Mouse (Mus musculus) intestine, embryonic 15.5 days (tissue): Measurements from ENCODE around the gene A630095N17Rik. TPM values are rescaled to one million over a fixed set of nuclear protein-coding genes. Genes with fewer than 3 reads are reported as not detected.

ENCODE experiments used
- ATAC-seq: fragments of 200-750 bp; cut with Nextera tagmentation; 2 replicates; pipeline ENCODE4 v1.8.0; 2017; ENCODE audit warnings: moderate TSS enrichment, moderate library complexity
- H3K27ac ChIP-seq: fragments of 300-500 bp; sonication (generic); 2 replicates; pipeline ENCODE4 v1.5.1; 2015; ENCODE audit warnings: mild to moderate bottlenecking, inconsistent platforms
- H3K27me3 ChIP-seq: fragments of 300-500 bp; sonication (generic); replicated peaks from 2 replicates; pipeline ENCODE4 v1.6.1; 2015; ENCODE audit warnings: inconsistent platforms
- H3K36me3 ChIP-seq: fragments of 300-500 bp; sonication (generic); 2 replicates; pipeline ENCODE4 v1.6.1; 2015; ENCODE audit warnings: inconsistent platforms
- H3K4me1 ChIP-seq: fragments of 300-500 bp; sonication (generic); replicated peaks from 2 replicates; pipeline ENCODE4 v1.6.1; 2015; ENCODE audit warnings: inconsistent platforms
- H3K4me2 ChIP-seq: fragments of 300-500 bp; sonication (generic); replicated peaks from 2 replicates; pipeline ENCODE4 v1.6.1; 2015; ENCODE audit warnings: mild to moderate bottlenecking, inconsistent platforms
- H3K4me3 ChIP-seq: fragments of 300-500 bp; sonication (generic); replicated peaks from 2 replicates; pipeline ENCODE4 v1.5.1; 2015; ENCODE audit warnings: inconsistent platforms
- H3K9ac ChIP-seq: fragments of 300-500 bp; sonication (generic); 2 replicates; pipeline ENCODE4 v1.6.1; 2015; ENCODE audit warnings: inconsistent platforms
- H3K9me3 ChIP-seq: fragments of 300-500 bp; sonication (generic); 2 replicates; pipeline ENCODE4 v1.6.1; 2016; ENCODE audit warnings: inconsistent platforms
- WGBS: fragments of 180-500 bp; shearing (Covaris S2); methylation state at CpG from one replicate; pipeline ENCODE4 v1.1.7; 2015; 5-methylcytosine and 5-hydroxymethylcytosine counted together
- polyA plus RNA-seq: library from polyadenylated mRNA; unstranded; fragments of >200 nt; fragmentation: Nextera tagmentation; extraction: Ambion mirVana; gene quantifications from 2 replicates; pipeline ENCODE4 v1.2.1, GENCODE M21; 2015

The A630095N17Rik gene
- polyA plus RNA-seq, 1 experiment from 2014 or later: not detected

DNA sequence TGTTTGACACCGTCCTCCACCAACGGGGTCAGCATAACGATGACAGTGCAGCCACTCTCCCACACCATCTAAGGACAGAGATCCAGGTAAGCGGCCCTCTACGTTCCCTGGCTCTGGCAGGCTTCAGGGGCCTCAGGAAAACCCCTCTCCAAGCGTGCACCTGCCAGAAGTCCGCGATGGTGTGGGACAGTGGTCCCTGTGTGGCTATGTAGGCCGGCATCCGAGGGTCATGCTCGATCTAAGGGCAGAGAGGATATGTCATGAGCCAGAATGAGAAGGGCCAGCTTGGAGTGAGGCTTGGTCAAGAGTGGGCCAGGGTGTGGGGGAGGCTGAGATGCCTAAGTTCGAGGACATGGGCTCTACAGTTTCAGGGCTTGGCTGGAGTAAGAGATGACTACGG is 20.4 kb upstream of the A630095N17Rik start:
- Histone ChIP-seq H3K4me2 (no peak overlapping the region), H3K27me3 (peaks cover 7% of the 10 kb centered on the region; the same call in 1 of the 2 replicates), H3K27ac (no peak overlapping the region), H3K9me3 (no peaks in the 10 kb centered on the region), H3K9ac (no peak overlapping the region), H3K4me1 (peaks cover 13% of the 10 kb centered on the region), H3K4me3 (no peak overlapping the region), H3K36me3 (no peaks in the 10 kb centered on the region)
- 72% methylated on average over 13 of the region's 13 CpGs for WGBS
- ATAC-seq: no peak

DNA sequence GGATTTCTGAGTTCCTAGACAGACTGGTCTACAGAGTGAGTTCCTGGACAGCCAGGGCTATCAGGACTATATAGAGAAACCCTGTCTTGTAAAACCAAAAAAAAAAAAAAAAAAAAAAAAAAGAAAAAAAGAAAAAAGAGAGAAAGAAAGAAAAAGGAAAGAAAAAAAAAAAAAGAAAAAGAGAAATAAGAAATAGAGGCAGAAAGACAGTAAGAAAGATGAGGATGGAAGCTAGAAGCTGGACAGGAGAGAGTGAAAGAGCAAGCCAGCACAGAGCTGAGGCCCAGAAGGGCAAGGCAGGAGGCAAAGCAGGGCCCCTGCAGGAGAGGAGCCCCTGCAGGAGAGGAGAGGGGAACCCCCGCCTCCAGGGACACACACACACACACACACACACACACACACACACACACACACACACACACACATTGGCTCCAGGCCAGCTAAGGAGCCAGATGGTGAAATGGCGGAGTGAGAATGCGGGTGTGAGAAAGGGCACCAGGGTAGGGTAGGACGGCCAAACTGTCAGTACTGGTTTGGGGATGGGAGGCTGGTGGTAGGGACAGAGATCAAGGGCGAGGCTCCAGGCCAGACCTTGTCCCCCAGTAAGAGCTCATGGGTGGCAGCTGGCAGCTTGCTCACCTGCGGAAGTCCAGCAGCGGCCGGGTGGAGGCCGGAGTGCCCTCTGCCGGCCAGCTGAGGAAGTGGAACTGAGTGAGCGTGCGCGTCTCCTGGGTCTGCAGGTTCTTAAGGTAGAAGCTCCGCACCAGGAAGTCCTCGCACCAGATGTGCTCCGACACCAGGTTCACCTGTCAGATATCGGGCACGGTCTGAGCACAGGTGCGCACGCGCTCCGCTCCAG is 19.4 kb upstream of the A630095N17Rik start:
- Histone ChIP-seq H3K4me2 (peak overlapping the region; percentile 53), H3K27me3 (peaks cover 4% of the 10 kb centered on the region; the same call in 1 of the 2 replicates), H3K4me1 (peaks cover 13% of the 10 kb centered on the region), H3K4me3 (peak overlapping the region; percentile 3; the same call in 1 of the 2 replicates), H3K9me3 (no peaks in the 10 kb centered on the region), H3K36me3 (no peaks in the 10 kb centered on the region), H3K9ac (peak overlapping the region; percentile 18; the same call in 1 of the 2 replicates), H3K27ac (no peak overlapping the region)
- peak; percentile 84 for ATAC-seq
- 3% methylated on average over 21 of the region's 22 CpGs for WGBS

DNA sequence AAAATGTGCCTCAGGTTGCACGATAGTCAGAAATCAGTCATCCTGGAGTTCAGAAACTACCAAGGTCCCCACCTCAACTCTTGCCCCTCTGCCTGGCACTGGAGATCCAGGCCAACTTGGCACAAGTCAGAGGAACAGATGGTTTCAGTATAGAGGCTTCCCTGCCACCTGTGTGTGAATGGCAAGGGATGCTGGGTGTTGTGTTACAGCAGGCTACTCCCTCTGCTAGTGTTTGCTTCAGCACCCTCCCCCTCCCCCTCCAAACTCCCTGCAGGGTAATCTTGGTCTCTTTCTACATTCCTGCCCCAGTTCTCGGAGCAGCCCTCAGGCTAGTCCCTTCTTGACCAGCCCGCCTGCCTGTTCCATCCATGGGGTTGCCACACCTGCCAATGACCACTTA is 18.6 kb upstream of the A630095N17Rik start:
- no peak for ATAC-seq
- Histone ChIP-seq H3K4me1 (peaks cover 13% of the 10 kb centered on the region), H3K9me3 (no peaks in the 10 kb centered on the region), H3K27ac (no peak overlapping the region), H3K4me3 (no peak overlapping the region), H3K27me3 (peaks cover 4% of the 10 kb centered on the region; the same call in 1 of the 2 replicates), H3K36me3 (no peaks in the 10 kb centered on the region), H3K4me2 (no peak overlapping the region), H3K9ac (no peak overlapping the region)
- WGBS: 71% methylated on average over 3 of the region's 3 CpGs

DNA sequence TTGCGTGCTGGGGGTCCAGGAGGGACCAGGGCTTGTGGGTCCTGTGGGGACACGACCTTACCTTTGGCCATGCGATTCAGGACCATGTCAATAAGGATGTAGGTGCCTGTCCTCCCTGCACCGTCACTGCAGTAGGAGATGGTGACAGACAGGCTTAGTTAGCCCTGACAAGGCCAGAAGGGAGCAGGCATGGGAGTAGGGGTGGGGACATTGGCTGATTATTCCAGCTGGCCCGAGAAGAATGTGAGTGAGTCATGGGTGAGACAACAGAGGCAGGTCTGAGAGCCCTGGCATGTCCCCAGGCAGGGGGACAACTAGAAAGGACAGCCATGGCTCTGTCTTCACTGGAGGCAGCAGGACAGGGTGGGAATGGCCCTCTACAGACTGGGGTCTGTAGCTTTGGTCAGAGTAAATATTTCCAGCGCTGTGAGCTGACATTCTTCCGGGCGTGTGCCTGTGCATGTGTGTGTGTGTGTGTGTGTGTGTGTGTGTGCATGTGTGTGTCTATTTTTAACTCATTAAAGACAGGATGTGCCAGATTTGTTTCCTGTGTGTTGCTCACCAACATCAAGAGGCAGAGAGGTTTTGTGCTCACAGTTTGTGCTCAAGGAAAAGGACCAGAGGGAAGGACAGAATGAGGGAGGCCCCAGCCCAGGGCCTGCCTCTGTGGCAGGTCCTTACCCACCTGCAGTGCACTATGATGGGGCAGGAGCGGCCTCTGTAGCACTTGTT is 16.3 kb upstream of the A630095N17Rik start:
- Histone ChIP-seq H3K4me1 (peaks cover 13% of the 10 kb centered on the region), H3K27me3 (peaks cover 4% of the 10 kb centered on the region; the same call in 1 of the 2 replicates), H3K36me3 (no peaks in the 10 kb centered on the region), H3K4me3 (no peak overlapping the region), H3K9me3 (no peaks in the 10 kb centered on the region), H3K9ac (no peak overlapping the region), H3K4me2 (no peak overlapping the region), H3K27ac (no peak overlapping the region)
- 32% methylated on average over 9 of the region's 9 CpGs for WGBS
- ATAC-seq: 0 out of 2 replicates have a peak, but pooled peaks have one; percentile 21

GRCm38 (mm10) chr1:75247071-75247930 is 15.4 kb upstream of the A630095N17Rik start:
- Histone ChIP-seq H3K27me3 (peaks cover 2% of the 10 kb centered on the region; the same call in 1 of the 2 replicates), H3K4me3 (no peak overlapping the region), H3K36me3 (no peaks in the 10 kb centered on the region), H3K4me1 (peaks cover 13% of the 10 kb centered on the region), H3K27ac (no peak overlapping the region), H3K9me3 (no peaks in the 10 kb centered on the region), H3K9ac (no peak overlapping the region), H3K4me2 (no peak overlapping the region)
- 78% methylated on average over 16 of the region's 16 CpGs for WGBS
- no peak for ATAC-seq

GRCm38 (mm10) chr1:75244836-75245235 is 12.9 kb upstream of the A630095N17Rik start:
- Histone ChIP-seq H3K27ac (no peak overlapping the region), H3K9ac (no peak overlapping the region), H3K9me3 (no peaks in the 10 kb centered on the region), H3K36me3 (no peaks in the 10 kb centered on the region), H3K4me1 (peaks cover 9% of the 10 kb centered on the region), H3K27me3 (no peaks in the 10 kb centered on the region), H3K4me3 (no peak overlapping the region), H3K4me2 (no peak overlapping the region)
- 24% methylated on average over 4 of the region's 4 CpGs for WGBS
- ATAC-seq: peak; percentile 67

DNA sequence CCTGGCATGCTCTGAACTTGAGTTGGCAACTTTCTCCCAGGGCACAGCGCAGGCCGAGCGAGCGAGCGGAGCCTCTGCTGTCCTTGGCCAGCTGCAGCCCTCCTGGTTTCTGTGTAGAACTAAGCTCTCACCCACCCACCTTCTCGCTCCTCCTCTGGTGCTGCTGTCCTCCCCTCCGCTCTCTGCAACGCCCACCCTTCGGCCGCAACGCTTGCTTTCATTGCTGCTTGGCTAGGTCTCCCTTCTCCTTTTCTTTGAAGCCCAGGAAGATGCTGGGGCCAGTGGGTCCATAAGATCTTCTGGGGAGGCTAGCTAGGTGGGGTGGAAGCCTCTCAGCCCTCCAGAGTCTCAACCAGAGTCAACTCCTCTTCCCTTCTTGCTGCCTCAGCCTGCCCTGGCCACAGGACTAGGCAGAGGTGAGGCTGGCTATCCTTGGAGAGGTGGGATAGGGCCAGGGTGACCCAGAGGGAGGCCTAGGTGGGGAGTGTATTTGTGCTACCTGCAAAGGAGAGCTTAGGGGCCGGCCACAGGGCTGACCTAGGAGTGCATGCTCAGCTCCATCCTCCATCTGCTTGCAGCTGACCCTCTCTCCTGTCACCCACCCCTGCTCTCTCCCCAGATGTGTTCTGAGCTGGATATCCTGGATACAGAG is 12.4 kb upstream of the A630095N17Rik start:
- peak; percentile 15; the same call in 1 of the 2 replicates for ATAC-seq
- 88% methylated on average over 12 of the region's 12 CpGs for WGBS
- Histone ChIP-seq H3K4me1 (peaks cover 9% of the 10 kb centered on the region), H3K36me3 (no peaks in the 10 kb centered on the region), H3K9me3 (no peaks in the 10 kb centered on the region), H3K27ac (no peak overlapping the region), H3K4me2 (no peak overlapping the region), H3K9ac (no peak overlapping the region), H3K4me3 (no peak overlapping the region), H3K27me3 (no peaks in the 10 kb centered on the region)

- no peak for ATAC-seq
- H3K9me3 ChIP-seq: no peaks in the 10 kb centered on the region
- no peaks in the 10 kb centered on the region for H3K36me3 ChIP-seq
- H3K4me1 ChIP-seq: peaks cover 7% of the 10 kb centered on the region
- H3K4me2 ChIP-seq: no peak overlapping the region
- no peaks in the 10 kb centered on the region for H3K27me3 ChIP-seq
- no peak overlapping the region for H3K4me3 ChIP-seq
- no peak overlapping the region for H3K9ac ChIP-seq
- WGBS: 91% methylated on average over 14 of the region's 14 CpGs
- H3K27ac ChIP-seq: no peak overlapping the region
These were observed 11.5 kb upstream of the A630095N17Rik start for GRCm38 (mm10) chr1:75243411-75243810.

DNA sequence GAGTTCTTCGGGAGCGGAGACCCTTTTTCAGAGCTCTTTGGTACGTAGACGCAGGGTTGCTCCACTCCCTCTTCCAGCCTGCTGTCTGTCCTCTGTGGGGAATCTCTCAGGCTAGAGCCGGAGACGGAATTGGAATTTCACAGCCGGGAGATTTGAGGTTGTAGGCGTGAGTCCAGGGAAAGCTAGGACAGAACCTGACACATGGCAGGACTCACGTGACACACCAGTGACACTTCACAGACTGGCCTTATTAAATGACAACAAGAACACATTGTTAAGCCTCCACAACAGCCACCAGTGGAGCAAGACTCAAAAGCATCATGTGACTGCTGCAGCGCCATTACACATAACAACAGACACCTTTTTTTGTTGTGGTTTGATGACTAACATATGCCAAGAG is 7.7 kb upstream of the A630095N17Rik start:
- no peak overlapping the region for H3K4me3 ChIP-seq
- H3K9ac ChIP-seq: no peak overlapping the region
- H3K9me3 ChIP-seq: no peaks in the 10 kb centered on the region
- no peak for ATAC-seq
- 85% methylated on average over 10 of the region's 10 CpGs for WGBS
- no peaks in the 10 kb centered on the region for H3K36me3 ChIP-seq
- H3K27me3 ChIP-seq: no peaks in the 10 kb centered on the region
- H3K4me2 ChIP-seq: no peak overlapping the region
- peaks cover 7% of the 10 kb centered on the region; the same call in 1 of the 2 replicates for H3K4me1 ChIP-seq
- H3K27ac ChIP-seq: no peak overlapping the region

DNA sequence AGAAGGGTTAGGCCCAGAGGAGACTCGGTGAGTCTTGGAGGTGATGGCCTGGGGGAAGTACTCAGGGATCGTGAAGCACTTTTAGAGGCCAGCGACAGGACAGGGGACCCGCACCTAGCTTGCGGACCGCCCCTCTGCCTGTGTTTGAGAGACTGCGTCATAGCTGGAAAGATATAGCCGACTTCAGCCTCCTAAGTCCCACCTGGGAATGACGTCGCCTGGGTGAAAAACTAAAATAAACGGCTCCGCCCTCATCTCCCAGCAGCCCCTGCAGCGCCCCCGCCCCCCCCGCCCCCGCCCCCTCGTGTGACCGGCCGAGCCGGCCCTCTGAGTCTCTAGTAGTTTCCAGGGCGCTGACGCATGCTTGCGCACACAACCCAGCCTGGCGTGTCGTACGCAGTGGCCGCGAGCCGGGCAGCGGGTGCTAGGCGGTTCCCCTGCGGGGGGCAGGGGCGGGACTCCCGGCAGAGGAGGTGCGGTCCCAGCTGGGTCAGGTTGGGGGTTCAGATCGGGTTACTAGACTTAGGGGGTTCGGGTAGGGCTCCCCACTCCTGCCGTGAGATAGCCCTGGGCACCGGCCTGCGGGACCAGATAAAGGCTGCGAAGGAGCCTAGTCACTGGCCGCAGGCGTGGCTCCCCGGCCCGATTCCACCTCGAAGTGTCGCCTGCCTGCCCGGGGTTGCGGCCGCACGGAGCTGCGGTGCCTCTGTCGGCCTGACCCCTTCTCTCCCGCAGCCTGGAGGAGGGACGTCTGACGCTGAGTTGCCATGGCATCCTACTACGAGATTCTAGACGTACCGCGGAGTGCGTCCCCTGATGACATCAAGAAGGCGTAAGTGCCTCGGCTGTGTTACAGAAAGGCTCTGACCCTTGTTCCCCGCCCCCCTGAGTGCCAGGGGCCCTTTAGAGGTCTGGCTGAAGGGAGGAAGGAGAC is 4.5 kb upstream of the A630095N17Rik start, which contains the start of gene Dnajb2:
TSS of gene Dnajb2 (plus strand) at position 290 of the 934 bp plus-strand sequence.
- peak within 1 kb of the TSS; percentile 80 for H3K9ac ChIP-seq
- no peaks in the 10 kb centered on the region for H3K27me3 ChIP-seq
- H3K36me3 ChIP-seq: no peaks in the 10 kb centered on the region
- peak within 1 kb of the TSS; percentile 75 for H3K4me3 ChIP-seq
- WGBS: under 1% methylated on average over 64 of the region's 64 CpGs
- H3K9me3 ChIP-seq: no peaks in the 10 kb centered on the region
- peaks cover 9% of the 10 kb centered on the region; the same call in 1 of the 2 replicates for H3K4me1 ChIP-seq
- ATAC-seq: peak; percentile 97
- H3K4me2 ChIP-seq: peak within 1 kb of the TSS; percentile 94
- peak within 1 kb of the TSS; percentile 83 for H3K27ac ChIP-seq
